Mouse (Mus musculus) C2C12 (cell line): ENCODE results near the gene Spag6. TPM values are rescaled to one million over a fixed set of nuclear protein-coding genes. Genes with fewer than 3 reads are reported as not detected.

ENCODE experiments used
- H3K27me3 ChIP-seq: one replicate; pipeline ENCODE4 v1.6.1; 2011; ENCODE audit not compliant: control insufficient read depth, insufficient read depth, insufficient read length
- H3K36me3 ChIP-seq: one replicate; pipeline ENCODE4 v1.6.1; 2011; ENCODE audit not compliant: control insufficient read depth, insufficient read depth
- H3K4me3 ChIP-seq: one replicate; pipeline ENCODE4 v1.5.1; 2011; ENCODE audit warnings: mild to moderate bottlenecking, control low read depth; ENCODE audit not compliant: poor library complexity, insufficient read depth, severe bottlenecking
- H3K79me2 ChIP-seq: one replicate; pipeline ENCODE4 v1.6.1; 2011; ENCODE audit not compliant: control insufficient read depth, insufficient read depth
- H3K79me3 ChIP-seq: one replicate; pipeline ENCODE4 v1.6.1; 2011; ENCODE audit warnings: low read depth, control low read depth
- H3ac ChIP-seq: one replicate; pipeline ENCODE3; 2011; ENCODE audit warnings: low read depth; ENCODE audit not compliant: control insufficient read depth, insufficient read length
- CEBPB ChIP-seq: IDR thresholded peaks from one replicate; pipeline ENCODE4 v1.6.1; 2011; ENCODE audit warnings: low read depth, mild to moderate bottlenecking, control low read depth, moderate library complexity
- CTCF ChIP-seq: IDR thresholded peaks from one replicate; pipeline ENCODE4 v1.5.1; 2011; ENCODE audit not compliant: control insufficient read depth, insufficient read depth, insufficient read length
- FOSL1 ChIP-seq: IDR thresholded peaks from one replicate; pipeline ENCODE4 v1.8.0; 2011; ENCODE audit warnings: mild to moderate bottlenecking, low read length; ENCODE audit not compliant: poor library complexity, insufficient read depth, severe bottlenecking
- MAX ChIP-seq: IDR thresholded peaks from one replicate; pipeline ENCODE4 v1.6.1; 2011; ENCODE audit warnings: mild to moderate bottlenecking, control low read depth
- MYOD1 ChIP-seq: IDR thresholded peaks from one replicate; pipeline ENCODE4 v1.6.1; 2011; ENCODE audit warnings: low read depth; ENCODE audit not compliant: control insufficient read depth, insufficient read length
- MYOG ChIP-seq: IDR thresholded peaks from one replicate; pipeline ENCODE4 v1.6.1; 2011; ENCODE audit not compliant: control insufficient read depth, insufficient read length; ENCODE audit errors: extremely low read depth
- USF1 ChIP-seq: IDR thresholded peaks from one replicate; pipeline ENCODE4 v1.6.1; 2011; ENCODE audit warnings: low read depth, mild to moderate bottlenecking, control low read depth, moderate library complexity
- polyA plus RNA-seq: library from polyadenylated mRNA; unstranded; fragments of >200 nt; fragmentation: generic; extraction: Trizol; gene quantifications from one replicate; pipeline ENCODE4 v1.2.1, GENCODE M21; 2012; ENCODE audit warnings: missing spikeins

Gene Spag6
- polyA plus RNA-seq, 1 experiment = 0.14 TPM

GRCm38 (mm10) chr2:18724462-18724861, 30.6 kb downstream of the Spag6 start:
- Histone ChIP-seq H3K27me3 (no peaks in the 10 kb centered on the region), H3K79me2 (no peaks in the 10 kb centered on the region), H3K79me3 (no peaks in the 10 kb centered on the region), H3K4me3 (no peak overlapping the region), H3K36me3 (no peaks in the 10 kb centered on the region), H3ac (no peak overlapping the region)
- TF ChIP-seq CEBPB (no peak), MAX (no peak), CTCF (no peak), MYOG (no peak), MYOD1 (no peak), USF1 (no peak), FOSL1 (no peak)

GRCm38 (mm10) chr2:18725880-18726279, 32.0 kb downstream of the Spag6 start:
- H3K79me2 ChIP-seq = no peaks in the 10 kb centered on the region
- TF ChIP-seq CEBPB = no peak
- no peak overlapping the region for H3ac ChIP-seq
- no peak overlapping the region for H3K4me3 ChIP-seq
- H3K79me3 ChIP-seq = no peaks in the 10 kb centered on the region
- no peaks in the 10 kb centered on the region for H3K36me3 ChIP-seq
- H3K27me3 ChIP-seq = no peaks in the 10 kb centered on the region

GRCm38 (mm10) chr2:18731718-18732117, 37.9 kb downstream of the Spag6 start:
- Histone ChIP-seq H3K79me2 (no peaks in the 10 kb centered on the region), H3K79me3 (no peaks in the 10 kb centered on the region), H3K27me3 (no peaks in the 10 kb centered on the region), H3K36me3 (no peaks in the 10 kb centered on the region), H3ac (no peak overlapping the region), H3K4me3 (no peak overlapping the region)
- no peak for TF ChIP-seq CTCF
- TF ChIP-seq FOSL1 = no peak
- TF ChIP-seq CEBPB = no peak
- no peak for TF ChIP-seq MAX
- no peak for TF ChIP-seq MYOG
- no peak for TF ChIP-seq USF1
- TF ChIP-seq MYOD1 = no peak

GRCm38 (mm10) chr2:18734394-18735127, 40.7 kb downstream of the Spag6 start:
- H3K27me3 ChIP-seq = no peaks in the 10 kb centered on the region
- H3K36me3 ChIP-seq = no peaks in the 10 kb centered on the region
- no peak overlapping the region for H3ac ChIP-seq
- H3K79me3 ChIP-seq = no peaks in the 10 kb centered on the region
- H3K4me3 ChIP-seq = no peak overlapping the region
- H3K79me2 ChIP-seq = no peaks in the 10 kb centered on the region
- TF ChIP-seq MYOG (no peak), USF1 (no peak), FOSL1 (no peak)

DNA sequence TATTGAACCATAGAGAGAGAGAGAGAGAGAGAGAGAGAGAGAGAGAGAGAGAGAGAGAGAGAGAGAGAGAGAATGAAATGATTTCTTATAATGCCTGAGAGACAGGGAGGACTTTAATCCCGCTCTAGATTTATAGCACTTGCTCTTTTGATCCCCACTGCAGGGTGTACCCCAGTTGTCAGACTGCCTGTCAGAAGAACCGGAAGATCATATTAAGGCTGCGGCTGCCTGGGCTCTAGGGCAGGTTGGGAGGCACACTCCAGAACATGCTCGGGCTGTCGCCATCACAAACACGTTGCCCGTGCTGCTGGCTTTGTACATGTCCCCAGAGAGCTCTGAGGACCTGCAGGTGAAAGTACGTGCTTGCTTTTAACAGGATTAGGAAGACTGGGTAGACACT, 43.2 kb downstream of the Spag6 start:
- no peak for TF ChIP-seq MYOG
- TF ChIP-seq FOSL1 = no peak
- TF ChIP-seq CEBPB = no peak
- TF ChIP-seq USF1 = no peak
- no peak for TF ChIP-seq CTCF
- no peak for TF ChIP-seq MYOD1
- no peak for TF ChIP-seq MAX
- Histone ChIP-seq H3K79me3 (no peaks in the 10 kb centered on the region), H3K27me3 (no peaks in the 10 kb centered on the region), H3K4me3 (no peak overlapping the region), H3K79me2 (no peaks in the 10 kb centered on the region), H3ac (no peak overlapping the region), H3K36me3 (no peaks in the 10 kb centered on the region)

- H3K36me3 ChIP-seq = no peaks in the 10 kb centered on the region
Observed at GRCm38 (mm10) chr2:18739216-18739615, 45.4 kb downstream of the Spag6 start.

More at GRCm38 (mm10) chr2:18739216-18739615, 45.4 kb downstream of the Spag6 start:
- TF ChIP-seq CEBPB (no peak), MYOD1 (no peak), MAX (no peak), CTCF (no peak), MYOG (no peak), FOSL1 (no peak)
- no peaks in the 10 kb centered on the region for H3K27me3 ChIP-seq
- H3ac ChIP-seq = no peak overlapping the region
- no peaks in the 10 kb centered on the region for H3K79me3 ChIP-seq
- no peak overlapping the region for H3K4me3 ChIP-seq
- H3K79me2 ChIP-seq = no peaks in the 10 kb centered on the region
